Mouse (Mus musculus) kidney, adult 11 months (tissue): ENCODE measurements around the gene Olfr1136.

Experiments used
- DNase-seq: peaks from one replicate; pipeline ENCODE4 v3.0.0; 2022

The Olfr1136 gene

GRCm38 (mm10) chr2:87693847-87694246 is at the start of gene Olfr1136:
Gene Olfr1136, minus strand, starts transcription at chr2:87693947.
- no peak for DNase-seq

GRCm38 (mm10) chr2:87743452-87743851 is 49.7 kb upstream of the Olfr1136 start, which contains the start of gene Olfr1140:
Gene Olfr1140, plus strand, starts transcription at chr2:87743752.
- no peak for DNase-seq

- no peak for DNase-seq
Measured at GRCm38 (mm10) chr2:87739878-87740277, 46.1 kb upstream of the Olfr1136 start, which contains the start of gene Olfr1138. Gene Olfr1138, minus strand, starts transcription at chr2:87739978.

- no peak for DNase-seq
Measured at GRCm38 (mm10) chr2:87713079-87713478, 19.3 kb upstream of the Olfr1136 start, which contains the start of gene Olfr1137. Gene Olfr1137, minus strand, starts transcription at chr2:87713179.

GRCm38 (mm10) chr2:87673564-87673963 is 20.2 kb downstream of the Olfr1136 start, which contains the start of gene Olfr1135:
Gene Olfr1135, minus strand, starts transcription at chr2:87673664.
- DNase-seq: no peak

- no peak for DNase-seq
Measured at GRCm38 (mm10) chr2:87658360-87658759, 35.4 kb downstream of the Olfr1136 start, which contains the start of gene Olfr1134. Gene Olfr1134, minus strand, starts transcription at chr2:87658460.

GRCm38 (mm10) chr2:87647274-87647673 is 46.5 kb downstream of the Olfr1136 start, which contains the start of gene Olfr1133:
Gene Olfr1133, minus strand, starts transcription at chr2:87647374.
- no peak for DNase-seq
